Mouse (Mus musculus): ENCODE results near the gene Plekha5. TPM values are rescaled to one million over a fixed set of nuclear protein-coding genes. Genes with fewer than 3 reads are reported as not detected.

Plekha5 gene
- polyA plus RNA-seq, 1 experiment from 2014 or later: 42.2 TPM

DNA sequence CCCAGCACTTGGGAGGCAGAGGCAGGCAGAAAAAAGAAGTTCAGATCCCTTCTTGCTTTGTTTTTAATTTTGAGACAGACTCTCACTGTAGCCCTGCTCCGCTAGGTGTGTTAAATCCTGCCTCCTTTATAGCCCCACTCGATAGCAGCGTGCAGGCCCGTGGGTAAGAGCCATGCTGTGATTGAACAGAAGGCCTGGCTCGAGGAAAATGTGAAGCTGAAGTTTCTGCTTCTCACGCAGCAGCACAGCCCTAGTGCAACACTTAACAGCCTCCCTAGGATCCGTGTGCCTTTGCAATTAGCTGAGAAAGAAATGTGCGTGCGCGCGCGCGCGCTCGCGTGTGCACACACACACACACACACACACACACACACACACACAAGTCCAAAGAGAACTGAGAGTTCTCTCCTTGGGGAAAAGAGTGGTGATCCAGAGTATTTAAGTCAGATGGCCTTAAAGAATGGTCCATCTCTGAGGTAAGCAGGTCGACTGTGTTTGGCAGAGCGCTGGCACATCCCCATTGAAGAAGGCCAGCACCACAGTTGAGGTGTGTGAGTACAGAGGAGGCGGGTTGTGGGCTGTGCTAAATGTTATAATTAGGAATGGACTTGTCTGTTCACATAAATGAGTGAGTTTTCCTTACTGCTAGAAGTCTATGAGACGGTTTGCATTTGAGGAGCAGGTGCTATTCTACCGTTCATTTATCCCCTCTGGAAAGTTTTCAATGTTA, 24.3 kb downstream of the Plekha5 start:
- Histone ChIP-seq H3K4me3 (ENCODE audit: low read depth, low read length) (no peak overlapping the region), H3K4me2 (ENCODE audit: low read depth, low read length) (no peak overlapping the region), H3K27me3 (ENCODE audit: control insufficient read depth, insufficient read depth, low read length) (no peaks in the 10 kb centered on the region), H3K27ac (ENCODE audit: low read depth, low read length) (no peak overlapping the region), H3K9me3 (ENCODE audit: control insufficient read depth, low read length) (no peaks in the 10 kb centered on the region), H3K4me1 (ENCODE audit: control insufficient read depth, insufficient read depth, low read length) (peaks cover 13% of the 10 kb centered on the region), H3K9ac (replicated peaks; ENCODE audit: low read depth, low read length) (no peak overlapping the region), H3K36me3 (ENCODE audit: control insufficient read depth, insufficient read depth, low read length) (no peaks in the 10 kb centered on the region)
- 81% methylated on average over 21 of the region's 21 CpGs for WGBS
- no peak for ATAC-seq (ENCODE audit: low read depth)

DNA sequence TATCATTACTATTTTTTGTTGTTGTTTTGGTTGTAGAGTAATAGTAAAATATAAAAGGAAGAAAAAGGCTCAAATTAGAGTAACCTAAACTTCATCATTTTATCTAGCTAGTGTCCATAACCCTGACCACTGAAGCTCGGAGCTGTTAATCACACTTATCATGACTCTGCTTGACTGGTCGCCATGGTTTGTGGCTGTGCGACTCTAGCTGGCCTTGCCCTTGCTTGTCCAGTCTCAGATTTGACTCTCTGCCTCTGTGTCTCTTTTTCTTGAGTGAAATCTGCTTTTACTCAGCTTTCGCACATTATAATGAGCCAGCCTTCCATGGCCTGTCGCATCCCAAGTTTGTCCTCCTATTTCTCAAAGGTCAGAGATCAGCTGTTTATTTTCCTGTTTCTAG, 26.8 kb downstream of the Plekha5 start:
- Histone ChIP-seq H3K9me3 (ENCODE audit: control insufficient read depth, low read length) (no peaks in the 10 kb centered on the region), H3K27me3 (ENCODE audit: control insufficient read depth, insufficient read depth, low read length) (no peaks in the 10 kb centered on the region), H3K4me2 (ENCODE audit: low read depth, low read length) (no peak overlapping the region), H3K27ac (ENCODE audit: low read depth, low read length) (no peak overlapping the region), H3K4me1 (ENCODE audit: control insufficient read depth, insufficient read depth, low read length) (no peaks in the 10 kb centered on the region), H3K36me3 (ENCODE audit: control insufficient read depth, insufficient read depth, low read length) (no peaks in the 10 kb centered on the region), H3K9ac (replicated peaks; ENCODE audit: low read depth, low read length) (no peak overlapping the region), H3K4me3 (ENCODE audit: low read depth, low read length) (no peak overlapping the region)
- no peak for ATAC-seq (ENCODE audit: low read depth)
- WGBS: 87% methylated on average over 5 of the region's 5 CpGs

DNA sequence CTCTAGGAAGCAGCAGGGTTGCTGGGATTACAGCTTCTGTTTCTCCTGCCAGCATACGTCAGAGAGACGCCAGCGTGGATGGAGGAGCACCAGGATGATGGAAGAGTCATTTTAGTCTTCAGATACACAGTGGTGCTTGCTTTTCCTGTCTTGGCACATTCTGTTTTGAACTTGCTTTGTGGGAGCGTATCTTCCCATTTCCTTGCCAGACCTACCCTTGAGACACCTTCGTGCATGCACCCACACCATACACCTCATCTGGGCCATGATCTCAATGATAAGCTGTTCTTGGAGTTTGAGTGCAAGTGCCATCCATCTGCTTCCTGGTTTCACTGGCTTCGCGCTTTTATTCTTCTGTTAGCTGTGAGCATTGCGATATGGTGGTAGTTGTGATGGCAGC, 28.9 kb downstream of the Plekha5 start:
- ATAC-seq (ENCODE audit: low read depth): no peak
- Histone ChIP-seq H3K9me3 (ENCODE audit: control insufficient read depth, low read length) (no peaks in the 10 kb centered on the region), H3K27me3 (ENCODE audit: control insufficient read depth, insufficient read depth, low read length) (no peaks in the 10 kb centered on the region), H3K27ac (ENCODE audit: low read depth, low read length) (no peak overlapping the region), H3K9ac (replicated peaks; ENCODE audit: low read depth, low read length) (no peak overlapping the region), H3K4me2 (ENCODE audit: low read depth, low read length) (no peak overlapping the region), H3K4me1 (ENCODE audit: control insufficient read depth, insufficient read depth, low read length) (no peaks in the 10 kb centered on the region), H3K36me3 (ENCODE audit: control insufficient read depth, insufficient read depth, low read length) (no peaks in the 10 kb centered on the region), H3K4me3 (ENCODE audit: low read depth, low read length) (no peak overlapping the region)
- 98% methylated on average over 8 of the region's 8 CpGs for WGBS

DNA sequence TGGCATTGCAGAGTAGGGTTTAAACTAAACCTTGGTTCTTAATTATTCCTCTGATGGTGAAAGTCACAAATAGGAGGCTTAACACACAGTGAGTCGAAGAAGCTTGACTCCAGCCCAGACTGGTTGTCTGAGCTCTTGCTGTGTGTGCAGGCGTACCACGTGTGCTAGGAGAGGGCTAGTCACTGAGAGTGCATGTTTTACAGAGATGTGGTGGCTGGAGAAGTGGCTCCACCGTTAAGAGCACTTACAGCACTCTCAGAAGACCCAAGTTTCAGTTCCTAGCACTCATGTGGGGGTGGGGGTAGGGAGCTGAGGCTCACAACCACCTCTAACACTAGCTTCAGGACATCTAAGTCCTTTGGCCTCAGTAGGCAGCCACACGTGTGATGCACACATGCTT, 29.6 kb downstream of the Plekha5 start:
- no peak overlapping the region for H3K9ac ChIP-seq (replicated peaks; ENCODE audit: low read depth, low read length)
- no peaks in the 10 kb centered on the region for H3K27me3 ChIP-seq (ENCODE audit: control insufficient read depth, insufficient read depth, low read length)
- no peak overlapping the region for H3K4me2 ChIP-seq (ENCODE audit: low read depth, low read length)
- H3K4me3 ChIP-seq (ENCODE audit: low read depth, low read length): no peak overlapping the region
- WGBS: 94% methylated on average over 5 of the region's 5 CpGs
- H3K36me3 ChIP-seq (ENCODE audit: control insufficient read depth, insufficient read depth, low read length): no peaks in the 10 kb centered on the region
- H3K27ac ChIP-seq (ENCODE audit: low read depth, low read length): no peak overlapping the region
- ATAC-seq (ENCODE audit: low read depth): no peak
- no peaks in the 10 kb centered on the region for H3K4me1 ChIP-seq (ENCODE audit: control insufficient read depth, insufficient read depth, low read length)
- H3K9me3 ChIP-seq (ENCODE audit: control insufficient read depth, low read length): no peaks in the 10 kb centered on the region

DNA sequence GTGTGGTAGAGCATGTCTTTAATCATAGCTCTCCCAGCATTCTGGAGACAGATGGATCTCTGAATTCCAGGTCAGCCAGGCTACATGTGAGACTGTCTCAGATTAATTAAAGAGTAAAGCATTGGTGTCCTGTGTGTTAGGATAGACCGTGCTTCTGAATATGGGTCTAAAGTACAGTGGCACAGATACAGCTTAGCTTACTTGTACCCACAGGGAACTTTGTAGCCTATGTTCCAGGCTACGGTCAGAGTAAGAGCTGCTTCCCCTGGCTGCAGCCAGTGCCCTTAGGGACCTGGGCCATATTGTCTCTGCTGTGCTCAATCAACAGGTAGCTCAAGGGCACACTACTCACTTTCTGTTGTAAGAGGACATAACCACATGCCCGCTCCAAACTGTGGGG, 30.5 kb downstream of the Plekha5 start:
- no peaks in the 10 kb centered on the region for H3K27me3 ChIP-seq (ENCODE audit: control insufficient read depth, insufficient read depth, low read length)
- ATAC-seq (ENCODE audit: low read depth): no peak

DNA sequence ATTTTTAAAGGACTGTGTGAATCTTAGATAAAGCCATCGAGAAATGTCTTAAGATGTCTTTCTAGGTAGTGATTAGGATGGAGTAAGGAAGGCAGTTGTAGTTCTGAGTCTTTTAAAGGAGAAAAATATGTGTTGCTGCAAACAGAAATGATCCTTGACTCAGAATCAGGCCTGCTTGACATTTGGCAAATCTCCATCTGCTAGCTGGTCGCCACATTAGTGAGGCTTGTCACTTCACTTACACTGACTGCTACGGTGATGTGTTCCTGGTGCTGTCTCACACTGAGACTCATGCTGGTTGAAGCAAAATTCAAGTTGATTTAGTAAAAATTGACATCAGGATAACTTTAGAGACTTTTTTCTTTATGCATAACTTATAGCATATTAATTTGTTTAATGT, 32.0 kb downstream of the Plekha5 start:
- Histone ChIP-seq H3K4me1 (ENCODE audit: control insufficient read depth, insufficient read depth, low read length) (0 out of 2 replicates have a peak, but pooled peaks cover 5% of the 10 kb centered on the region), H3K4me3 (ENCODE audit: low read depth, low read length) (no peak overlapping the region), H3K27ac (ENCODE audit: low read depth, low read length) (no peak overlapping the region), H3K36me3 (ENCODE audit: control insufficient read depth, insufficient read depth, low read length) (no peaks in the 10 kb centered on the region), H3K9ac (replicated peaks; ENCODE audit: low read depth, low read length) (no peak overlapping the region), H3K9me3 (ENCODE audit: control insufficient read depth, low read length) (no peaks in the 10 kb centered on the region), H3K27me3 (ENCODE audit: control insufficient read depth, insufficient read depth, low read length) (no peaks in the 10 kb centered on the region), H3K4me2 (ENCODE audit: low read depth, low read length) (no peak overlapping the region)
- ATAC-seq (ENCODE audit: low read depth): no peak
- WGBS: 69% methylated on average over 3 of the region's 3 CpGs

More for the DNA sequence above, 30.5 kb downstream of the Plekha5 start:
- Histone ChIP-seq H3K9me3 (ENCODE audit: control insufficient read depth, low read length) (no peaks in the 10 kb centered on the region), H3K4me3 (ENCODE audit: low read depth, low read length) (no peak overlapping the region), H3K9ac (replicated peaks; ENCODE audit: low read depth, low read length) (no peak overlapping the region), H3K27ac (ENCODE audit: low read depth, low read length) (no peak overlapping the region), H3K36me3 (ENCODE audit: control insufficient read depth, insufficient read depth, low read length) (no peaks in the 10 kb centered on the region), H3K4me1 (ENCODE audit: control insufficient read depth, insufficient read depth, low read length) (no peaks in the 10 kb centered on the region), H3K4me2 (ENCODE audit: low read depth, low read length) (no peak overlapping the region)
- 91% methylated on average over 3 of the region's 3 CpGs for WGBS

DNA sequence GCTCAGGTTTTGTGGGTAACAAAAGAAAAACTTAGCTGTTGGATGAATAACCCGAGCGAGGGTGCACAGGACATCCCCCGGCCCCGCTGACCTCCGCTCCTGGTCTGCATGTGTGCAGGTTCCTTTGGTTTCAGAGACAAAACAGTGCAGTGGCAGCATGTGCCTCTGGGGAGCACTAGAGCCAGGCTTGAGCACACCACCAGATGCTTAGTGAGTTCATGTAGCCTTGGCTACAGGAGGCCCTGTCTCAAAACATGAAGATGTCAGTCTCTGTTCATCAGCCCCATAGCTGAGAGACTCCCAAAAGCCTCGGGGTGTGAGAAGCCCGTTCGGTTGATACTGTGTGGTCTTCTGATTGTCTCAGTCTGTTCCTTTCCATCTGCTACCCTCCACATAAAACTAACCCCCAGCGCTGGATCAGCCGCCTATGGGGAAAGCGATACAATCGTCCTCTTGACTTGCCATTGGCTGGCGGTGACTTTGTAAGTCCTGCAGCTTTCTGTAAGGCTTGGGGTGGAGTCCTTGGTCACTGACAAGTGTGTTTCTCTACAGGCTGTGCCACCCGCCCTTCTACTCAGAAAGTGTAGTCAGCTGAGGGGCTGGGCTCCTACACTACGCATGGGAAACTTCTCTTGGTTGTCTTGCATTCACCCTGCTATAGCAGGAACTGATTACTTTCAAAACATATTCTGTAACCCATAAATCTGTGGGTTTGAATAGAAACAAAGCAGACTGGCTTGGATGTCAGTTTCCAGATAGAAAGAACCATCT, 32.7 kb downstream of the Plekha5 start:
- no peak overlapping the region for H3K9ac ChIP-seq (replicated peaks; ENCODE audit: low read depth, low read length)
- H3K4me2 ChIP-seq (ENCODE audit: low read depth, low read length): no peak overlapping the region
- H3K4me3 ChIP-seq (ENCODE audit: low read depth, low read length): no peak overlapping the region
- 76% methylated on average over 15 of the region's 15 CpGs for WGBS
- H3K9me3 ChIP-seq (ENCODE audit: control insufficient read depth, low read length): no peaks in the 10 kb centered on the region
- H3K27me3 ChIP-seq (ENCODE audit: control insufficient read depth, insufficient read depth, low read length): no peaks in the 10 kb centered on the region
- no peaks in the 10 kb centered on the region for H3K36me3 ChIP-seq (ENCODE audit: control insufficient read depth, insufficient read depth, low read length)
- no peak overlapping the region for H3K27ac ChIP-seq (ENCODE audit: low read depth, low read length)
- peak; percentile 46; the same call in 1 of the 2 replicates for ATAC-seq (ENCODE audit: low read depth)
- H3K4me1 ChIP-seq (ENCODE audit: control insufficient read depth, insufficient read depth, low read length): 0 out of 2 replicates have a peak, but pooled peaks cover 5% of the 10 kb centered on the region

DNA sequence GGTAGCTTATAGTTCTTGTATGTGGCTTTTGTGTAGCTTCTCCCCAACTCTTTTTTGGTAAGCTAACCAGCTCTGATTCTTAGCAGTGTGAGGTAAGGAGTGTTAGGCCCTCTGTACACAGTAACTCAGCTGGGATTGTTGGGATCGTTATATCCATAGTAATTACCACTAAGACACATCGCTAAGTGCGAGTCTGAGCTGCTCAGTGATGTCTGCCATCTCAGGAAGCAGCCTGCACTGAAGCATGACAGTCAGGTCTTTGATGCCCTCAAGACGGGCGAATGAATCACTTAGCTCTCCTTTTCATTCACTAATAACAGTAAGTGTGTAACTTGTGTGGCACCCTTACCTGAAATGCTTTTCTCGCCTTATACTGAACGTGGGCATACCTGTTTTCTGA, 36.5 kb downstream of the Plekha5 start:
- no peaks in the 10 kb centered on the region for H3K9me3 ChIP-seq (ENCODE audit: control insufficient read depth, low read length)
- no peak overlapping the region for H3K4me3 ChIP-seq (ENCODE audit: low read depth, low read length)
- H3K4me1 ChIP-seq (ENCODE audit: control insufficient read depth, insufficient read depth, low read length): 0 out of 2 replicates have a peak, but pooled peaks cover 5% of the 10 kb centered on the region
- H3K9ac ChIP-seq (replicated peaks; ENCODE audit: low read depth, low read length): no peak overlapping the region
- H3K36me3 ChIP-seq (ENCODE audit: control insufficient read depth, insufficient read depth, low read length): no peaks in the 10 kb centered on the region
- no peak overlapping the region for H3K4me2 ChIP-seq (ENCODE audit: low read depth, low read length)
- WGBS: 73% methylated on average over 7 of the region's 7 CpGs
- H3K27ac ChIP-seq (ENCODE audit: low read depth, low read length): no peak overlapping the region
- ATAC-seq (ENCODE audit: low read depth): peak; percentile 38; the same call in 1 of the 2 replicates
- no peaks in the 10 kb centered on the region for H3K27me3 ChIP-seq (ENCODE audit: control insufficient read depth, insufficient read depth, low read length)

DNA sequence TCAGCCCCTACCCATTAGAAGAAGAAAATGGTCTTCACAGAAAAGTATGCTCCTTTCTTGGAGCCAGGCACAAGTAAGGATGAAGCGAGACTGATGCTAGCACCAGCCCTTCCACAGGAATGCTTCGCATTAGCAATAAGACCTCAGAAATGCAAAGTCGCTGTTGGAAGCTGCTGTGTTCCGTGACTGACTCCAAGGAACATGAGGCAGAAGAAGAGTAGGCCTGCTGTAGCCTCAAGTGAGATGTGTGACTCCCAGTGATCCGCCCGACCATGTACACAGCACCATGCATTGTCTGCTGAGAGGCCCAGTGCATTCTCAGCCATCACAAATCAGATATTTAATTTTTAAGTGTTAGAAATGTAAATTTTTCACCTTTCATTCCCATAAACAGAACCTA, 41.0 kb downstream of the Plekha5 start:
- H3K27ac ChIP-seq (ENCODE audit: low read depth, low read length): no peak overlapping the region
- H3K4me2 ChIP-seq (ENCODE audit: low read depth, low read length): no peak overlapping the region
- no peak for ATAC-seq (ENCODE audit: low read depth)
- H3K9me3 ChIP-seq (ENCODE audit: control insufficient read depth, low read length): no peaks in the 10 kb centered on the region
- H3K4me3 ChIP-seq (ENCODE audit: low read depth, low read length): no peak overlapping the region
- WGBS: 94% methylated on average over 6 of the region's 6 CpGs
- H3K4me1 ChIP-seq (ENCODE audit: control insufficient read depth, insufficient read depth, low read length): peaks cover 14% of the 10 kb centered on the region
- H3K36me3 ChIP-seq (ENCODE audit: control insufficient read depth, insufficient read depth, low read length): no peaks in the 10 kb centered on the region
- no peak overlapping the region for H3K9ac ChIP-seq (replicated peaks; ENCODE audit: low read depth, low read length)
- H3K27me3 ChIP-seq (ENCODE audit: control insufficient read depth, insufficient read depth, low read length): no peaks in the 10 kb centered on the region

Data from neural tube, embryonic 14.5 days (tissue).